Mouse (Mus musculus) layer of hippocampus, adult 6 months (tissue): ENCODE data around the gene Tmpo. TPM values are rescaled to one million over a fixed set of nuclear protein-coding genes. Genes with fewer than 3 reads are reported as not detected.

Experiments used
- long read RNA-seq, 2 experiments: library from polyadenylated mRNA; unstranded; transcript quantifications; one replicate each; pipeline ENCODE4 v2.0.0; 2019 to 2020
- polyA plus RNA-seq: library from polyadenylated mRNA; unstranded; fragments of <200 nt; fragmentation: Nextera tagmentation; gene quantifications from 2 replicates; pipeline ENCODE4 v1.2.3, GENCODE M21; 2021

The Tmpo gene
- polyA plus RNA-seq = 3.9 and 5.2 TPM in 2 replicates
- long read RNA-seq, experiment 1, partial matches to known transcripts = 1 of 12 reads
- long read RNA-seq, experiment 1, other reads (novel, unspliced or antisense) = 5 of 12 reads
- long read RNA-seq, experiment 2, transcript Tmpo-205 (6 exons, 1,842 nt) = major isoform, 28 of 52 reads
- long read RNA-seq, experiment 2, transcript Tmpo-204 (7 exons, 1,953 nt) = minor isoform, 5 of 52 reads
- long read RNA-seq, experiment 2, partial matches to known transcripts = 3 of 52 reads
- long read RNA-seq, experiment 2, other reads (novel, unspliced or antisense) = 8 of 52 reads

DNA sequence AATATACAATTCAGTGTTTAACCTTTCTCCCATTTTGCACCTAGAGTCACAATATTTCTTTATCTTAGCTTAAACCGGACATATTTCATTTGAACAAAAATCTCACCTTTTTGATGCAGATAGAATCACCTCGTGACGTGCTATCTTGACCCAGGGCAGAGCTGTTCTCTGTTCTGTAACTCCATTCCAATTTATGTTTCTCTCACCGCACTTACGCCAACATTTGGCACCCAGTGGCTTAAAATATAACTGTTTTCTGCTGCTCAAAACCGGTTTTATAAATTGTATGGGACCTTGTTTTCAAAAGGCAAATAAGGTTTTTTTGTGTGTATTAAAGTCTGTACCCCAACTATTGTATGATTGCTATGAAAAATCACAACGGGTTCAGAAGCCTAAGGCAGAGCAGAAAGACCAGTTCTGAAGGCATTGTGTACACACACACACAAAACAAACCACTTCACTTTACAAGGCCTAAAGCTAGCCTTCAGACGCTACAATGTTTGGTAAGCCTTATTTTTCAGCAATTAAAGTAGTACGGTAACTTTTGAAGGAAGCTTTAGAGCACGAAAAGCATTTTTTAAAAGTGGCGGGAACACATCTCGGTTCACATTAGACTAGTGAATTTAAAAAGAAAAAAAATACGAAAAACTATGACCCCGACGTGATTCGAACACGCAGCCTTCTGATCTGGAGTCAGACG lies at the start of gene Tmpo:
Gene Tmpo, minus strand, starts transcription at position 555 of the 700 bp plus-strand sequence.

DNA sequence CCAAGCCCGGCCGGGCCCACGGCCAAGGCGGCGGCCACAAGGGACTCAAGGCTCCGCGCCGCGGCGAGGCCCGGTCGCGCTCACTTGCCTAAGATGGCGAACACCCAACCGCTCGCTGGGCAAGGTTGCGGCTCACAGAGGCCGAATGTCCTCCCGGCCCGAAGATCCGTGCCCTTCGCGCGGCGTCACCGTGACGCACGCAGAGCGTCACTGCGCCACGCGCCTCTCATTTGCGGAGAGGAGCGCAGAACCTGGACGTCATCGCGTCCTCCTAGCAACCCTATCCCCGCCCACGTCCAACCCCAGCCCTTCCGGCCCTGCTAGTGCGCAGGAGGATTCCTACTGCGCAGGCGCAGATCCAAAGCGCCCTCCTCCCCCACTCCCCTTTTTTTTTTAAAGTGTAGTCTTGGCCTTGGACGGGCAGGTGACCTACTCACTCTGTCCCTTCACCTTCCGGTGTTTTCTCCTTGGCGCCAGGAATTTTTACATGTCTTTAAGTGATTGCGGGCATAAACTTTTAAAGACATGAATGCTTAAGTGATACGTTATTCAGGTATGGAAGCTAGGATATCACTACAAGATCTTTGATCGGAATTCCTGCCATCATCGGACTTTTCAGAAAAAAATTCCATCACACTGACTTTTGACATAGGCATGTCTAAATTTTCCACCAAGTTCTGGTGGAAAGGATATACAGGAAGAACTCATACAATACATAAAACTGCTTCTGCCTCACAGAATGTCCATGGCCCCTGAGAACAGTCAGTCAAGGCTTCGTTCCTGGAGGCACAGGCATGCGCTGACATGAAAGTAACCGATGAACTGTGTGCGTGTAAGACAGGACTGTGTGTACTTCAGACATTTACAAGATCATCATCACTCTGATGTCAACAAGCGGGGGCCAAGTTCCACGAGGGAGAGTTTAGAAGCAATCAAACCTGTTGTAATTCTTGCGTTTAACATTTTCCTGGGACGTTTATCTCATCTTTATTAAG lies 57.0 kb downstream of the Tmpo start, which contains the start of gene Slc25a3:
Gene Slc25a3, minus strand, starts transcription at position 232 of the 995 bp plus-strand sequence.

Other genes starting within 250 kb of the Tmpo start
- gene Apaf1, start 98.5 kb downstream of the Tmpo start, polyA plus RNA-seq = 7.3 and 9.3 TPM in 2 replicates
- gene Ikbip, start 98.4 kb downstream of the Tmpo start, polyA plus RNA-seq = 15.9 and 16.5 TPM in 2 replicates
- gene Slc25a3, start 57.3 kb downstream of the Tmpo start, polyA plus RNA-seq = 1,085 and 1,105 TPM in 2 replicates